Mouse (Mus musculus): ENCODE measurements at regions not wholly inside any gene's neighbourhood (a gene's known extent, or its start where the extent isn't known, plus 50 kb on each side); places are given as distances from the start of the nearest gene placed in this dataset.

- peak; percentile 60; the same call in 1 of the 2 replicates for TF ChIP-seq POLR2AphosphoS5 (IDR thresholded peaks at IDR 0.05; ENCODE audit: insufficient replicate concordance, low read depth, low read length)
- TF ChIP-seq CTCF (IDR thresholded peaks at IDR 0.05; ENCODE audit: low read depth, low read length), result peak; percentile 17
- TF ChIP-seq TAL1 (conservative IDR thresholded peaks at IDR 0.05; ENCODE audit: low read depth, low read length), result no peak; the same call in 1 of the 2 replicates
- no peak for TF ChIP-seq GATA1 (IDR thresholded peaks at IDR 0.05; ENCODE audit: borderline replicate concordance, low read length)
Measured at GRCm38 (mm10) chr4:3085456-3086448, 81.4 kb upstream of the Vmn1r2 start.
